Mouse (Mus musculus) small intestine, adult 2 months (tissue): ENCODE data around the gene Pde6h. TPM values are rescaled to one million over a fixed set of nuclear protein-coding genes. Genes with fewer than 3 reads are reported as not detected.
"Not testable (repeated sequence)": the region's sequence is repeated elsewhere in the genome, so short reads cannot be mapped to it uniquely, and the experiment has no call there.

ENCODE experiments used
- H3K27ac ChIP-seq: fragments of 200-500 bp; 2 replicates; pipeline ENCODE4 v1.5.1; 2012; ENCODE audit warnings: low read depth, low read length, control low read depth, inconsistent platforms; ENCODE audit not compliant: insufficient read depth
- H3K27me3 ChIP-seq: fragments of 200-500 bp; 2 replicates; pipeline ENCODE4 v1.6.1; 2012; ENCODE audit warnings: mild to moderate bottlenecking, moderate library complexity, low read length, inconsistent platforms; ENCODE audit not compliant: control insufficient read depth, insufficient read depth
- H3K36me3 ChIP-seq: fragments of 200-500 bp; 2 replicates; pipeline ENCODE4 v1.6.1; 2012; ENCODE audit warnings: mild to moderate bottlenecking, low read length, control low read depth, inconsistent platforms; ENCODE audit not compliant: control insufficient read depth, insufficient read depth
- H3K4me1 ChIP-seq: fragments of 200-500 bp; 2 replicates; pipeline ENCODE4 v1.6.1; 2012; ENCODE audit warnings: low read length, inconsistent platforms, mixed read lengths; ENCODE audit not compliant: control insufficient read depth, insufficient read depth, insufficient read length
- H3K4me3 ChIP-seq: fragments of 200-500 bp; 2 replicates; pipeline ENCODE4 v1.5.1; 2012; ENCODE audit warnings: low read depth, mild to moderate bottlenecking, control low read depth, inconsistent platforms, low read length, moderate library complexity
- CTCF ChIP-seq: fragments of 200-500 bp; IDR thresholded peaks from 2 replicates; pipeline ENCODE4 v1.5.1; 2012; ENCODE audit warnings: low read depth, mild to moderate bottlenecking, control low read depth, inconsistent platforms, low read length, moderate library complexity, mixed read lengths; ENCODE audit not compliant: insufficient replicate concordance, insufficient read length; ENCODE audit errors: extremely low read depth
- POLR2A ChIP-seq: fragments of 200-500 bp; IDR thresholded peaks from 2 replicates; pipeline ENCODE4 v1.6.1; 2012; ENCODE audit warnings: low read depth, mild to moderate bottlenecking, control low read depth, inconsistent platforms, low read length, moderate library complexity
- WGBS: fragments of 180-500 bp; shearing (Covaris S2); methylation state at CpG from one replicate; pipeline ENCODE4 v1.1.7; 2018; 5-methylcytosine and 5-hydroxymethylcytosine counted together
- polyA plus RNA-seq: library from polyadenylated mRNA; depleted of rRNA; stranded (reverse); fragments of >200 nt; gene quantifications from 2 replicates; pipeline ENCODE4 v1.2.3, GENCODE M21; 2012

Gene Pde6h
- polyA plus RNA-seq, 1 experiment: not detected

GRCm38 (mm10) chr6:136962957-136963356, 39.3 kb downstream of the Pde6h start:
- H3K36me3 ChIP-seq: no peaks in the 10 kb centered on the region
- H3K27me3 ChIP-seq: no peaks in the 10 kb centered on the region
- H3K4me1 ChIP-seq: no peaks in the 10 kb centered on the region
- no peak for TF ChIP-seq CTCF
- H3K27ac ChIP-seq: no peak overlapping the region
- WGBS: 82% methylated on average over 11 of the region's 11 CpGs
- H3K4me3 ChIP-seq: no peak overlapping the region

GRCm38 (mm10) chr6:136964609-136965510, 41.2 kb downstream of the Pde6h start:
- H3K36me3 ChIP-seq: no peaks in the 10 kb centered on the region
- H3K4me1 ChIP-seq: no peaks in the 10 kb centered on the region
- no peaks in the 10 kb centered on the region for H3K27me3 ChIP-seq
- H3K27ac ChIP-seq: peak overlapping the region; percentile 26; the same call in 1 of the 2 replicates
- H3K4me3 ChIP-seq: no peak overlapping the region
- TF ChIP-seq CTCF (no peak), POLR2A (no peak)
- WGBS: 54% methylated on average over 13 of the region's 13 CpGs

GRCm38 (mm10) chr6:136965912-136966311, 42.3 kb downstream of the Pde6h start:
- H3K4me1 ChIP-seq: no peaks in the 10 kb centered on the region
- TF ChIP-seq POLR2A (no peak), CTCF (no peak)
- no peak overlapping the region for H3K4me3 ChIP-seq
- H3K27me3 ChIP-seq: no peaks in the 10 kb centered on the region
- H3K27ac ChIP-seq: no peak overlapping the region
- H3K36me3 ChIP-seq: no peaks in the 10 kb centered on the region
- 77% methylated on average over 10 of the region's 10 CpGs for WGBS

- Histone ChIP-seq H3K4me3 (no peak overlapping the region), H3K36me3 (no peaks in the 10 kb centered on the region), H3K4me1 (no peaks in the 10 kb centered on the region), H3K27me3 (no peaks in the 10 kb centered on the region), H3K27ac (no peak overlapping the region)
- 77% methylated on average over 4 of the region's 4 CpGs for WGBS
- TF ChIP-seq CTCF (no peak), POLR2A (no peak)
Measured at GRCm38 (mm10) chr6:136967466-136967865, 43.8 kb downstream of the Pde6h start.

GRCm38 (mm10) chr6:136968877-136969276, 45.2 kb downstream of the Pde6h start:
- not testable (repeated sequence) for H3K4me3 ChIP-seq, H3K36me3 ChIP-seq, H3K4me1 ChIP-seq, H3K27me3 ChIP-seq, H3K27ac ChIP-seq
- 25% methylated on average over 4 of the region's 4 CpGs for WGBS

- H3K27ac ChIP-seq: no peak overlapping the region
- no peaks in the 10 kb centered on the region for H3K27me3 ChIP-seq
- H3K4me1 ChIP-seq: peaks cover 3% of the 10 kb centered on the region; the same call in 1 of the 2 replicates
- no peaks in the 10 kb centered on the region for H3K36me3 ChIP-seq
- 0 out of 2 replicates have a peak overlapping the region, but pooled peaks have one; percentile 1 for H3K4me3 ChIP-seq
- no peak for TF ChIP-seq POLR2A
- TF ChIP-seq CTCF: no peak
- 79% methylated on average over 23 of the region's 23 CpGs for WGBS
Measured at GRCm38 (mm10) chr6:136979274-136980082, 55.8 kb downstream of the Pde6h start.

- H3K36me3 ChIP-seq: no peaks in the 10 kb centered on the region
- WGBS: 27% methylated on average over 3 of the region's 3 CpGs
- peak; percentile 35; the same call in 1 of the 2 replicates for TF ChIP-seq CTCF
- no peak for TF ChIP-seq POLR2A
- H3K27ac ChIP-seq: no peak overlapping the region
- H3K27me3 ChIP-seq: no peaks in the 10 kb centered on the region
- H3K4me3 ChIP-seq: no peak overlapping the region
- H3K4me1 ChIP-seq: peaks cover 3% of the 10 kb centered on the region; the same call in 1 of the 2 replicates
Measured at GRCm38 (mm10) chr6:136980331-136980746, 56.7 kb downstream of the Pde6h start.
